Mouse (Mus musculus): ENCODE data around the gene Glcci1.

DNA sequence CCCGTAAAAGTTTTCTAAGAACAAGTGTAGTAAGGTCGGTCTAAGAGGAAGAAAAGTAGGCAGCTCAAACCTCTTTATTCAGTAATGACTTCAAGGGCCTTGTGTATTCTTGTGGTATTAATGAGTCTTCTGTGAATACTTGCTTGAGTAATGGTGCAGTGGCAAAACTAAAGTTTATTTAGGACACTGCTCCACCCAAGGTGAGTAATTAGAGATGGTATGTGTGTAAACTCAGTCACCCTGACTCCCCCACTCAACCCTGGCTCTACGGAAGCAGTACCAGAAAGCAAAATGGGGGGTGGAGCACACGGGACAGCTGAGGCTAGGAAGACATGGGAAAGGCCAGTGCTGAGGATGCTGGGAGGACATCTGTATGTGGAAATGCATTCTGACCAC lies 13.6 kb upstream of the Glcci1 start:
- TF ChIP-seq CTCF (IDR thresholded peaks at IDR 0.05) (no peak), EP300 (IDR thresholded peaks at IDR 0.05) (no peak)
